In genomic region chr9:109095137-109095982, GRCm38 (mm10) we compare ENCODE assay signal across 8 mouse cellular contexts. TPM values are rescaled to one million over a fixed set of nuclear protein-coding genes. Genes with fewer than 3 reads are reported as not detected.
DNase-seq lines count a peak whose midpoint lies in the region; ATAC-seq and TF ChIP-seq lines count a peak whose summit lies in the region.

Plxnb1 (plus strand) TSS chr9:109095389.

- no peaks in the 10 kb centered on the region for H3K9me3 ChIP-seq in limb, embryonic 12.5 days
- H3K9me3 ChIP-seq in midbrain, embryonic 13.5 days: no peaks in the 10 kb centered on the region

- H3K27me3 ChIP-seq in limb, embryonic 12.5 days: no peaks in the 10 kb centered on the region
- H3K27me3 ChIP-seq in midbrain, embryonic 13.5 days: no peaks in the 10 kb centered on the region
- H3K27me3 ChIP-seq in splenic B cell, adult 2 months (ENCODE audit: control insufficient read depth, insufficient read depth, low read length, poor library complexity, severe bottlenecking): no peaks in the 10 kb centered on the region

- peak within 1 kb of the TSS; percentile 83 for H3K27ac ChIP-seq in cortical plate, adult 2 months (ENCODE audit: insufficient read depth, low read length)
- peak within 1 kb of the TSS; percentile 100 for H3K27ac ChIP-seq in limb, embryonic 12.5 days
- H3K27ac ChIP-seq in midbrain, embryonic 13.5 days: peak within 1 kb of the TSS; percentile 100

- no peak for TF ChIP-seq CTCF in cortical plate, adult 2 months (IDR thresholded peaks at IDR 0.05; ENCODE audit: extremely low read depth, insufficient read depth, low read length)

- H3K36me3 ChIP-seq in limb, embryonic 12.5 days: peaks cover 41% of the 10 kb centered on the region
- H3K36me3 ChIP-seq in midbrain, embryonic 13.5 days: peaks cover 41% of the 10 kb centered on the region
- H3K36me3 ChIP-seq in splenic B cell, adult 2 months (ENCODE audit: control insufficient read depth, insufficient read depth, low read length, poor library complexity, severe bottlenecking): peaks cover 2% of the 10 kb centered on the region; the same call in 1 of the 2 replicates

- H3K4me2 ChIP-seq in limb, embryonic 12.5 days: peak within 1 kb of the TSS; percentile 93
- H3K4me2 ChIP-seq in midbrain, embryonic 13.5 days (replicated peaks): peak within 1 kb of the TSS; percentile 99

- peak within 1 kb of the TSS; percentile 97 for H3K9ac ChIP-seq in limb, embryonic 12.5 days (replicated peaks)
- H3K9ac ChIP-seq in midbrain, embryonic 13.5 days (replicated peaks): peak within 1 kb of the TSS; percentile 93

- peaks cover 2% of the 10 kb centered on the region for H3K4me1 ChIP-seq in cortical plate, adult 2 months (ENCODE audit: control insufficient read depth, insufficient read depth, low read length)
- peaks cover 50% of the 10 kb centered on the region for H3K4me1 ChIP-seq in limb, embryonic 12.5 days (replicated peaks)
- H3K4me1 ChIP-seq in midbrain, embryonic 13.5 days (replicated peaks): peaks cover 53% of the 10 kb centered on the region

- under 1% methylated on average over 84 of the region's 102 CpGs for WGBS in limb, embryonic 12.5 days
- under 1% methylated on average over 94 of the region's 102 CpGs for WGBS in midbrain, embryonic 13.5 days

- peak; percentile 17 for DNase-seq in gastrocnemius, adult 18-20 months (ENCODE audit: low spot score)
- no peak for DNase-seq in gastrocnemius, adult 8-10 months (ENCODE audit: low spot score in 2 of 2)
- peak; percentile 98 for DNase-seq in heart, adult 11 months
- peak; percentile 70 for DNase-seq in kidney, adult 11 months
- peak; percentile 68 for DNase-seq in splenic B cell, adult 2 months (ENCODE audit: low read depth, low spot score)

- TF ChIP-seq POLR2A in cortical plate, adult 2 months (IDR thresholded peaks at IDR 0.05; ENCODE audit: extremely low read depth, insufficient read depth, low read length): no peak

- peak within 1 kb of the TSS; percentile 43 for H3K4me3 ChIP-seq in cortical plate, adult 2 months (ENCODE audit: insufficient read depth, low read length)
- peak within 1 kb of the TSS; percentile 77 for H3K4me3 ChIP-seq in limb, embryonic 12.5 days (replicated peaks)
- peak within 1 kb of the TSS; percentile 73 for H3K4me3 ChIP-seq in midbrain, embryonic 13.5 days (replicated peaks)

- ATAC-seq in limb, embryonic 12.5 days (ENCODE audit: insufficient number of reproducible peaks, insufficient read depth, low FRiP score, low TSS enrichment, low read depth): peak; percentile 40
- ATAC-seq in midbrain, embryonic 13.5 days: peak; percentile 69

RNA-seq across cellular contexts. Expression of gene Plxnb1, which starts in this region (rescaled TPM):
- total RNA-seq in gastrocnemius, adult 18-20 months (2021): 1 to 10 TPM in 1 of 2 experiments, under 1 TPM in 1; 0.68 to 1.4 TPM
- total RNA-seq in gastrocnemius, adult 8-10 months (2022): under 1 TPM; 0.58 to 0.87 (median 0.74) TPM
- 30.1 and 30.2 TPM in 2 replicates for polyA plus RNA-seq in cortical plate, adult 2 months (2012; rRNA removed)
- polyA plus RNA-seq in limb, embryonic 12.5 days (2016; fragmentation: Nextera tagmentation; extraction: Ambion mirVana): 22.2 and 25.7 TPM in 2 replicates
- 28.2 and 33.3 TPM in 2 replicates for polyA plus RNA-seq in midbrain, embryonic 13.5 days (2015; fragmentation: Nextera tagmentation; extraction: Ambion mirVana)

Comparison
In these comparisons a context has a peak if more than half of its experiments do, and no peak if none do; other contexts are left out.
1. DNase-seq: peak in gastrocnemius, adult 18-20 months (single experiment), heart, adult 11 months (single experiment), kidney, adult 11 months (single experiment) and splenic B cell, adult 2 months (single experiment); none in gastrocnemius, adult 8-10 months (0 of 2).
2. Peak in every context shown above with its lines, with median percentiles within 50 percentile points of each other: H3K27ac ChIP-seq and H3K4me3 ChIP-seq.